Mouse (Mus musculus) liver, postnatal 0 days (tissue): ENCODE results near the gene Igfbp6.

ENCODE experiments used
- CTCF ChIP-seq: sonication (generic); IDR thresholded peaks from 2 replicates; pipeline ENCODE4 v1.5.1; 2016; ENCODE audit warnings: antibody characterized with exemption, low read depth
- EP300 ChIP-seq: IDR thresholded peaks from 2 replicates; pipeline ENCODE4 v1.6.1; 2016; ENCODE audit warnings: antibody characterized with exemption, low read depth, mild to moderate bottlenecking

GRCm38 (mm10) chr15:102165468-102166100 is 21.4 kb downstream of the Igfbp6 start:
- TF ChIP-seq EP300 = no peak
- TF ChIP-seq CTCF = no peak
